Mouse (Mus musculus): Measurements from ENCODE around the gene Scn8a.
"Not testable (repeated sequence)": the region's sequence is repeated elsewhere in the genome, so short reads cannot be mapped to it uniquely, and the experiment has no call there.

The Scn8a gene

DNA sequence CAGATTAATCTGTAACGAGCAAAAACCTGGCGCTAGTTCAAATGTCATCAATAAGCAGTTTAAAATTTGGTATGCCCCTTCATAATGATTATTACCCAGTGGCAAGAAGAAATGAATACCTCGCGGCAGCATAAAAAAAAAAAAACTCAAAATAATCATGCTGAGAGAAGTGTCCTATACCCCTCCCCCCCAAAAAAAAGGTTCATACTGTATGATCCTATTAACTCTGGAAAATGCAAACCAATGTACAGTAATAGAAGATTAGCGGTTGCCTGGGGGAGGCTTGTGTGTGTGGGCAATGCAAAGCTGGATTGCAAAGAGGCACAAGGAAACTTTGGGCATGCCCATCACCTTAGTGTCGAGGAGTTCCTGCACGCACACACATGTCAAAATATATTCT, at the start of gene Scn8a:
Gene Scn8a, plus strand, starts transcription at position 301 of the 400 bp plus-strand sequence.
- no peak for DNase-seq (ENCODE audit: low read depth, low spot score)

GRCm38 (mm10) chr15:100821824-100822223, 47.8 kb upstream of the Scn8a start:
- no peak for DNase-seq (ENCODE audit: low read depth, low spot score)

DNA sequence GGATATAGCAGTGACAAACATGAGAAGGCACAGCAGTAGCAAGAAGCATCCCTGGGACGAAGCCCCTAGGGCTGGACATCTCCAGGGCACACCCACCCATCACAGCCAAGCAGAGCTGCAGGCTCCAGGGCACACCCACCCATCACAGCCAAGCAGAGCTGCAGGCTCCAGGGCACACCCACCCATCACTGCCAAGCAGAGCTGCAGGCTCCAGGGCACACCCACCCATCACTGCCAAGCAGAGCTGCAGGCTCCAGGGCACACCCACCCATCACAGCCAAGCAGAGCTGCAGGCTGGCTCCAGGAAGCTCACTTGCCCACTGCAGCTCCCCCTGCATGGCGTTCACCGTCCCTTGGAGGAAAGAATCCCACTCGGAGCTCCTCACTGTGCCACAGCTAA, 47.3 kb upstream of the Scn8a start:
- not testable (repeated sequence) for DNase-seq (ENCODE audit: low read depth, low spot score)

DNA sequence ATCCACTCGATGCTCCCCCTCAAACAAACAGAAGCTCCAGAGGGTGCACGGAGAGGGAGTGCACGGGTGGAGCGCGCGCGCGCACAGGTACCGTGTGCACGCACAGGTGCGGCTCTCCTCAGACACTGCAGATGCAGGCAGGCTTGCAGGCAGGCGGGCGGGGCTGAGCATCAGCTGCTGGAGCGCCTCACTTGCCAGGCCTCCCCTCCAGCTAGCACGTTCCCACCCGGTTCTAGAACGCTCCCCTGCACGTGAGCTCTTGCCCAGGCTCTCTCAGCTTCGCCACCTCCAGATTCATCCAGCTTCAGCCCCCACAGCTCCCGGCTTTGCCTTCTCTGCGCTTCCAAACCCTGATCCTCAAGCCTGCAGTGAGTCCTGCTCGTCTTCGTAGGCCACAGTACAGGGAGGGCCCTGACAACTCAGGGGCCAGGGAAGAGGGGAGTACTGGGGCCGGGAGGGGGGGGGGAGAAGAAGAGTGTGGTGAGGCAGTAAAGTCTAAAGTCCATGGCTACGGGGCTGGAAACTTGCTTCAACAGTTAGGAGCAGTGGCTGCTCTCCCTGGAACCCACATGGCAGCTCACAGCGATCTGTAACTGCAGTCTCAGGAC, 44.3 kb upstream of the Scn8a start:
- DNase-seq (ENCODE audit: low read depth, low spot score): peak; percentile 90

DNA sequence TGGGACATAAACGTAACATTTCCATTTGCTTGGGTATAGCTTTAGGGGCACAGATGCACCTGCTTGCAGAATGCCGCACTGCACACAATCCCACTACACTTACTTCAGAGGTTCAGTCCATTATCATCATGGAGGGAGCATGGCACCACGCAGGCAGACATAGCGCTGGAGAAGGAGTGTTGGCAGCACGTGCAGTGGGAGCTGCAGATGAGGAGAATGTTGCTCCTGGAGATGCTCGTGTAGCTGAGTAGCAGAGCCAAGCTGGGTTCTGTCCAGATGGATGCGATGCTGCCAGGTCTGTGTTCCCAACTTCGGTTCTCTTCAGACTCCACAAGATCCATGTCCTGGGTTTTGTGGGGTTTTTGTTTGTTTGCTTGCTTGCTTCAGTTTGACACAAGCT, 43.6 kb upstream of the Scn8a start:
- DNase-seq (ENCODE audit: low read depth, low spot score): peak; percentile 76

DNA sequence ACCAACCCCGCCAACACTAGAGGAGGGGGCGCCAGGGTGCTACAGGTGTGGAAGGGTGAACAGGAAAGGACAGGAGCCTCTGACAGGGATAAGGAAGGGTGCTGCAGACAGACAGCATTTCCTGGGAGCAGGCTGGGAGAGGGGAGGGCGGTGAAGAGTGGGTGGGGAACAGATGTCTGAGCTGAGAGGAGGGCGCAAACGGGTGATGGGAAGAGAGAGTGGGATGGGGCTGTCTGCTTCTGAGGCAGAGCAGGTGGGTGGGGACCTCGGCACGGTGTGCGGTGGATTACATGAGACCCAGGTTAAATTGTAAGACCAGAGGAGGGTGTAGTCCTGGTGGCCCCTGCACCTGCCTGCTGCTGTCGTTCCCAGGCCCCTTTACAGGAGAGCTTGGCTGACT, 39.9 kb upstream of the Scn8a start:
- DNase-seq (ENCODE audit: low read depth, low spot score): peak; percentile 92

DNA sequence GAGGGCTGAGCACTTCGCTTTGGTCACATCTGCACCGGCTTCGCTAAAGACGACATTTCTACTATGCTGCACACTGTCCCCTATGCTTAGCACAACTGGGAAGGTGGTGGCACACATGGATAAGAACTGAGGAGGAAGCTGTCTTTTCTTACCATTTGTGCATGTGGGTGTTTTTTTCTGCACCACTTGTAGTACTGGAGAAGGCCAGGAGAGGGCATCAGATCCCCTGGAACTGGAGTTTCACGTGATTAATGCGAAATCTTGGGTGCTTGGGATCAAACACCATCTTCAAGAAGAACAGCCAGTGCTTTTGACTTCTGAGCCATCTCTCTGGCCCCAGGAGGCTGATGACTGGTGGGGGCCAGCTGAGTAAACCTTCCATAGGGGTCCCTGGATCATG, 39.0 kb upstream of the Scn8a start:
- DNase-seq (ENCODE audit: low read depth, low spot score): peak; percentile 57

GRCm38 (mm10) chr15:100832144-100832543, 37.5 kb upstream of the Scn8a start:
- DNase-seq (ENCODE audit: low read depth, low spot score): peak; percentile 80

DNA sequence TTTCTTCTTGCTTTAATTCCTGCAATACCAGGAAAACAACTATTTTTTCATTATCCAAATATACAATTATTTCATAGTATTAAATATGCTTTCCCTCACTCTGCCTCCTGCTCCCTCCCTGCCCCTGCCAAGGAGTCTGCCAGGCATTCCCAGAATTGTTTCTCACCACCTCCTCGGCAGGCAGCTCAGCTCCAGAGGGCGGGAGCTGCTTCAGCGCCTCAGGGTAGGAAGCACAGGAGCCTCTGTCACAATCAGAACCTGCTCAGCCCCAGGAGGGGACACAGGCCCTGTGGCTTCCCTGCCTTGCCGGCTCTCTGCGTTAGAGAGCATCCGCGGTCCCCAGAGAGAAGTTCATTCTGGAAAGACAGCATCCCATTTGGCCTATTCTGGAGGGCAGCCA, 36.9 kb upstream of the Scn8a start:
- peak; percentile 89 for DNase-seq (ENCODE audit: low read depth, low spot score)

DNA sequence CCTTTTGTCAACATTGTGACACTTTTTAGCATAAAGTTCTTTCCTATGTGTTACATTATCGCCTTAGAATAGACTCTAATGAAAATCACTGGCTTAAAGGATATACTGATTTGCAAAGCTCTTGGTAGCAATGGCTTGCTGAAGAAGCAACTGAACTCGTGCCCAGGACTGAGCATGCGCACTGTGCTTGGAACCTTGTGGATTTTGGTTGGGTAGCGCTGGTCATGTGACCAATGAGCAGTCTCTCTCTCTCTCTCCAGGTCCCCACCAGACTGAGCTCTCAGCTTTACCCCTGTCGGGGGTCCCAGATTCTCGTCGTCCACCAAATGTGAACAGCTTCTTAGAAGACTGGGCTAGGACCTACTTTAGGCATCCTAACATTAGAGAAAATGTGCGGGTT, 32.9 kb upstream of the Scn8a start:
- no peak for DNase-seq (ENCODE audit: low read depth, low spot score)

GRCm38 (mm10) chr15:100838607-100839207, 31.0 kb upstream of the Scn8a start:
- peak; percentile 94 for DNase-seq (ENCODE audit: low read depth, low spot score)

- DNase-seq (ENCODE audit: low read depth, low spot score): no peak
These were observed 25.3 kb upstream of the Scn8a start for GRCm38 (mm10) chr15:100844336-100844735.

DNA sequence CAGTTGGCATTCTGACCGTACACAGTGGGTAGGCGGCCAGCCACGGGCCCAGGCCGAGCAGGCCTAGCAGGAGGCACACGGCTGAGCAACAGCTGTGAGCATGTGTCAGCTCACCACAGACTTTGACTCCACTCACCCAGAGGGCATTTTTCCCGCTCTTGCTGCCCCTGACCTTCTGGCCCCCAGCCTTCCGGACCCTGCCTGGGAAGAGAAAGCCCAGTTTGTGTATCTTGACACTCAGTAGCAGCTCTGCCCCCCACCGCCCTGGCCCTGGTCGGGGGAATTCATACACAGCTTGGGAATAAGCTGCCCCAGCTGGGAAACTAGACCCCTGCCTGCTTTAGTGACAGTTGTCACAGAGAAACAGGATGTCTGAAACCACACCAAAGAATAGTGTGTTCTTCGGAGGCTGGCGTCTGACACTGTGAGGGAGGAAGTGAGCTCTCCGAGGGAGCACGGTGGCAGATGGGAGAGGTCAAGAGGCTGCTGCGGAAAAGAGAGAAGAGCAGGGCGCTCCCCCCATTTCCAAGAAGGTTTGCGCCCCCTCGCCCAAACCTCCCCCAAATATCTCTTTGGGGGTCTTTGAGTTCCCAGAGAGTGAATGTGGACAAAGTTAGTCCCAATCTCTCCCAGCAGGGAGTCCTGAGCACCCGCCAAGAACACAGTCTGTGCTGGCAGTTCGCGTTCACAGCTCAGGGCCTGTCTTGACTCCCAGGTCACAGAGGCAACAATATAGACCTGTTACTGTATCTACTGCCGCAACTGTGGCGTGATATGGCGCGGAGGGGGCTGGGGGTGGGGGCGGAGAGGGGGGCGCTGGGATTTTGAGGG, 24.4 kb upstream of the Scn8a start:
- DNase-seq (ENCODE audit: low read depth, low spot score): peak; percentile 47

DNA sequence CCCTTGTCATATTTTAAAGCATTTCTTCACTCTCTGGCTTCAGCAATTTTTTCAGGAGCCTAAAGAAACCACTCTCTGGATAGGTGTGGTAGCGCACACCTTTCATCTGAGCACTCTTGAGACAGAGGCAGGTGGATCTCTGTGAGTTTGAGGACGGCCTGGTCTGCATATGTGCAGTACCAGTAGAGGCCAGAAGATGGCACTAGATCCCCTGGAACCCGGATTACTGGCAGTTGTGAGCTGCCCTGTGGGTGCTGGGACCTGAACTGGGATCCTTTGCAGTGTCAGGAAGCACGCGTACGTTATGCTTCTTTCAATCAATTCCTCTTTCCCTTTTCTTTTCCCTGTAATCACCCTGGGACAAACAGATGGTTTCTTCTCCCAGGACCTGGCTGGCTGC, 22.5 kb upstream of the Scn8a start:
- no peak for DNase-seq (ENCODE audit: low read depth, low spot score)

DNA sequence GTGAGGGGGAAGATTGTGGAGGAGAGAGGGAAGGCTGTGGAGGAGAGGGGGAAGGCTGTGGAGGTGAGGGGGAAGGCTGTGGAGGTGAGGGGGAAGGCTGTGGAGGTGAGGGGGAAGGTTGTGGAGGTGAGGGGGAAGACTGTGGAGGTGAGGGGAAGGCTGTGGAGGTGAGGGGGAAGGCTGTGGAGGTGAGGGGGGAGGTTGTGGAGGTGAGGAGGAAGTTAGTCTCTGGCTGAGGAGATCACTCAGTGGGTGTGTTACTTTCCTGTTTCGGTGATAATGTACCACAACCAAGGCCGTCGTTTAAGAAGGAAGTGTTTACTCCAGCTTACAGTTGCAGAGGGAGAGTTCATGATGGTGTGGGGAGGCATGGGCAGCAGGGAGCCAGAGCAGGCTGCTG, 12.1 kb upstream of the Scn8a start:
- DNase-seq (ENCODE audit: low read depth, low spot score): no peak

GRCm38 (mm10) chr15:100860856-100861255, 8.8 kb upstream of the Scn8a start:
- no peak for DNase-seq (ENCODE audit: low read depth, low spot score)

DNA sequence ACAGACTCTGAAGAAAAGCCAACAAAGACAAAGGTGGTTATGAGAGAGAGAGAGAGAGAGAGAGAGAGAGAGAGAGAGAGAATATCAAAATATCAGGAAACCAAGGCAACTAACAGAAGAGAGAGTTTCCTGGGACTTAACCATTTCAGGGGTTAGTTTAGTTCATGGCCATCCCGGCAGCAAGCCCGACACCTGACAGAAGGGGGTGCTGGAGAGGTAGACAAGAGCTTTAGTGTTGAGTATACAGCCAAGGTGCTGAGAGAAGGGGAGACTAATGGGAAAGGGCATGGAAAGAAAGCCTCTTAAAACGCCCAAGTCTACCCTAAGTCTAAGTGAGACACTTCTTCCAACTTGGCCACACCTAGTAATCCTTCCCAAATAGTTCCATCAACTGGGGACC, 4.1 kb upstream of the Scn8a start:
- DNase-seq (ENCODE audit: low read depth, low spot score): no peak

GRCm38 (mm10) chr15:100870001-100870774, 530 bp downstream of the Scn8a start:
- peak; percentile 88 for DNase-seq (ENCODE audit: low read depth, low spot score)

DNA sequence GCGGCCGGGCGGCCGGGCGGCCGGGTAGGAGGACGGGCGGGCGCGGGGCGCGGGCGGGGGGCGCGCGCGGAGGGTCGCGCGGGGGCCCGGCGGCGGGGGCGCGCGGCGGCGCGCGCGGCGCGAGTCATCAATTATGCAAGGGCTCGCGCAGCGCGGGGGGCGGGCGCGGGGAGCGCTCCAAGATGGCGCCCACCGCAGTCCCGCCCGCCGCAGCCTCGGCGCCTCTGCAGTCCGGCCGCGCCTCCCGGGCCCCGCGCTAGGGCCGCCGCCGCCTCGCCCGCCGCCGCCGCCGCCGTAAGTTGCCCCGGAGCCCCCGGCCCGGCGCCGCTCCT, 1.1 kb downstream of the Scn8a start:
- peak; percentile 82 for DNase-seq (ENCODE audit: low read depth, low spot score)

DNA sequence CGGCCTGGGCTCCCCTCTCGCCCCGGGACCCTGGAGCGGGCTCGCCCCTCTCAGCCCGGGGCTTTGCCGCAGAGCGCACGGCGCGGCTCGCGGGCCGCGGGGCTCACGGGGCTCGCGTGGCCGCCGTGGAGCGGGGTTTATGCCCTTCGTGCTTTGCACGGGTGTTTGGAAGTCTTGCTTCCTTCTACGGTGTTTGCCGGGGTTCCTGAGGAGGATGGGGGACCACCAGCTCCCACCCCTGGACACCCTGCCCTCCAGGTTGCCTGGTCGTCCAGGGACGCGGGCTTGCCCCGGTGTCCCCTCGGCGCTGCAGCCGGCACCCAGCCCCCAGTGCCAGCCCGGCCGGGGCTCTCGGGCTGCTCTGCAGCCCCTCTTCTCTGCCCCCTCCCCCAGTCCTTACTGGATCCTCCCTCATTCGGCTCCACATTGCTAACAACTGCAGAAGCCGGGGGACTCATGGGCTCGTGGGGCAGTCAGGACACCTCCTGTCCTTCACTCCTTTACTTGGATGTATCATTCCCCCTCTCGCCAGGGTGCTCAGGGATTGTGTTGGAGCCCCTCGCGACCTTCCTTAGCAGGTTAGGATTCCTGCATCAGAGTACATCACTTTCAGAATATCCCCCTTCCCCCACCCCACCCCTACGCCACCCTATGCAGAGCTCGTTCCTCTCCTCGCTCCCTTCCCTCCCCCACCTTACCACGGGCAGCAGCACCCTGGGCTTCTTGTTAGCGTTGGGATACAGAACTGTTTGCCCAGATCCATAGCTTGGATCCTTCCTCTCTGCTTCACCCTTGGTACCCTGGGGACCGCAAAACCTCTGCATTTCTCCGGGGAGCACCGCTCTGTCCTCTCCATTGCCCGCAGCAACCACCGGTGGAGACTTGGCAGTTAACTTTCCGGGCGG, 1.7 kb downstream of the Scn8a start:
- DNase-seq (ENCODE audit: low read depth, low spot score): peak; percentile 73

GRCm38 (mm10) chr15:100873155-100873554, 3.5 kb downstream of the Scn8a start:
- DNase-seq (ENCODE audit: low read depth, low spot score): peak; percentile 81

Measured in brain, adult 2 months (tissue).